Mouse (Mus musculus) limb, embryonic 14.5 days (tissue): ENCODE measurements around the gene Dgkg. TPM values are rescaled to one million over a fixed set of nuclear protein-coding genes. Genes with fewer than 3 reads are reported as not detected.

ENCODE experiments used
- ATAC-seq: fragments of 200-750 bp; cut with Nextera tagmentation; 2 replicates; pipeline ENCODE4 v1.8.0; 2017; ENCODE audit warnings: low read depth, moderate number of reproducible peaks, moderate TSS enrichment; ENCODE audit not compliant: low FRiP score
- DNase-seq: peaks from one replicate; pipeline ENCODE4 v3.0.0-alpha.2; 2015; ENCODE audit warnings: low spot score
- H3K27ac ChIP-seq: fragments of 300-500 bp; sonication (generic); replicated peaks from 2 replicates; pipeline ENCODE4 v1.5.1; 2014; ENCODE audit warnings: low read depth, mild to moderate bottlenecking, low read length, moderate library complexity, mixed read lengths
- H3K27me3 ChIP-seq: fragments of 300-500 bp; sonication (generic); 2 replicates; pipeline ENCODE4 v1.6.1; 2014; ENCODE audit warnings: low read length, mixed read lengths; ENCODE audit not compliant: control insufficient read depth, insufficient read depth
- H3K36me3 ChIP-seq: fragments of 300-500 bp; sonication (generic); 2 replicates; pipeline ENCODE4 v1.6.1; 2014; ENCODE audit warnings: mild to moderate bottlenecking, low read length, moderate library complexity, mixed read lengths; ENCODE audit not compliant: control insufficient read depth, insufficient read depth
- H3K4me1 ChIP-seq: fragments of 300-500 bp; sonication (generic); 2 replicates; pipeline ENCODE4 v1.6.1; 2014; ENCODE audit warnings: antibody characterized with exemption, low read length, mixed read lengths; ENCODE audit not compliant: control insufficient read depth, insufficient read depth
- H3K4me2 ChIP-seq: fragments of 300-500 bp; sonication (generic); replicated peaks from 2 replicates; pipeline ENCODE4 v1.6.1; 2014; ENCODE audit warnings: low read depth, mild to moderate bottlenecking, low read length, moderate library complexity; ENCODE audit not compliant: severe bottlenecking
- H3K4me3 ChIP-seq: fragments of 300-500 bp; sonication (generic); replicated peaks from 2 replicates; pipeline ENCODE4 v1.5.1; 2014; ENCODE audit warnings: low read length
- H3K9ac ChIP-seq: fragments of 300-500 bp; sonication (generic); 2 replicates; pipeline ENCODE4 v1.6.1; 2014; ENCODE audit warnings: mild to moderate bottlenecking, low read depth, low read length, moderate library complexity; ENCODE audit not compliant: severe bottlenecking
- H3K9me3 ChIP-seq: fragments of 300-500 bp; sonication (generic); 2 replicates; pipeline ENCODE4 v1.6.1; 2016; ENCODE audit warnings: low read length; ENCODE audit not compliant: control insufficient read depth
- POLR2A ChIP-seq: fragments of 200-500 bp; IDR thresholded peaks from 2 replicates; pipeline ENCODE4 v1.8.0; 2012; ENCODE audit warnings: inconsistent platforms, mild to moderate bottlenecking, moderate library complexity, borderline replicate concordance; ENCODE audit not compliant: insufficient read depth, insufficient read length; ENCODE audit errors: extremely low read depth
- WGBS: fragments of 180-500 bp; shearing (Covaris S2); extraction: QIAGEN DNeasy Blood & Tissue Kit; methylation state at CpG from one replicate; pipeline ENCODE4 v1.1.7; 2014; 5-methylcytosine and 5-hydroxymethylcytosine counted together
- polyA plus RNA-seq, 2 experiments: library from polyadenylated mRNA; depleted of rRNA in 1 of 2; stranded (reverse) in 1 of 2; unstranded in 1 of 2; fragments of >200 nt; fragmentation: Nextera tagmentation in 1 of 2; extraction: Ambion mirVana in 1 of 2; gene quantifications; 2 replicates each; pipeline versions ENCODE4 v1.2.1 to v1.2.3; 2012 to 2014

Gene Dgkg
- polyA plus RNA-seq, 2 experiments, result 0.08 to 0.26 TPM

DNA sequence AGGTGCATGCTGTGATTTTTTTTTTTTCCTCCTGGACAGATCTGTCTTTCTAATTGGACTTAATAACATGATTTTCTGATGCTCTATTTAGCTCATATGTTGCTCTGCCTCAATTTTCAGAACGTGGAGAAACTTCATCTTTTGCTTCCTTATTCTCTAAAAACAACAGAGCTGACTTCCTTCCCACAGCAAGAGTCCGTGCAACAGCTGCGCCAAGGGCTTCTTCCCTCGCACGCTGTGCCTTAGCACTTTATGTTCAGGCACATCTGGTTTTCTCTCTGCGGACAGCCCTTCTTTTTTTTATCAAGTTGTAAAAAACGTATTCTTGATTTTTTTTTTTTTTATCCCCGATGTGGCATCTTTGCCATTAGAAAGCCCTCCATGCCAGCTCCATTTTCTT lies 111.2 kb downstream of the Dgkg start:
- Histone ChIP-seq H3K27ac (no peak overlapping the region), H3K4me3 (no peak overlapping the region), H3K36me3 (no peaks in the 10 kb centered on the region), H3K9ac (no peak overlapping the region), H3K9me3 (no peaks in the 10 kb centered on the region), H3K4me2 (no peak overlapping the region), H3K4me1 (peaks cover 9% of the 10 kb centered on the region; the same call in 1 of the 2 replicates), H3K27me3 (no peaks in the 10 kb centered on the region)
- no peak for ATAC-seq
- no peak for TF ChIP-seq POLR2A
- DNase-seq, result no peak
- 37% methylated on average over 8 of the region's 8 CpGs for WGBS

DNA sequence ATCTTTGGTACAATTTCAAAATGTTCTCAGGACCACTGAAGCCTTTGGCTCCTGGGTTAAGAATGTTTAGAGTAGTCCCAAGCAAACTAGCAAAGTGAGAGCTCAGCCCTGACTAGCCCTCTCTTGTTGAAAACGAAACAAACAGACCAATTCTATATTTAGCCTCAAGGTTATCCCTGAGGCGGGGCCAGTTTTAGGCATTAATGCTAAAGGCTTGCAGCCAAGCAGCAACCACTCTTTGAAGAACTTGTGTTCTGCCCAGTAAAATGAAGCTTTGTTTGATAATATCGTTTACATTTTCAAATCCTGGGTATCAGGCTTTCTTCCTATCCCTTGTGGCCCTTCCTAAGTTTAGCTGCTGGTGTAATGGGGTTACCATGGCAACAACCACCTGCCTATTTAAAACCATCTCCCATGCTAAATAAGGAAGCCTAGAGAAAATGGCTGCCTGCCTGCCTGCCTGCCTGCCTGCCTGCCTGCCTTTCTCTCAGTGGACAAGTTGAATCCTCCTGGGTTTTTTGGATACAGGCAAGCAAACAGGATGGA lies 111.9 kb downstream of the Dgkg start:
- no peak overlapping the region for H3K27ac ChIP-seq
- DNase-seq, result peak; percentile 74
- WGBS, result 31% methylated on average over 3 of the region's 3 CpGs

DNA sequence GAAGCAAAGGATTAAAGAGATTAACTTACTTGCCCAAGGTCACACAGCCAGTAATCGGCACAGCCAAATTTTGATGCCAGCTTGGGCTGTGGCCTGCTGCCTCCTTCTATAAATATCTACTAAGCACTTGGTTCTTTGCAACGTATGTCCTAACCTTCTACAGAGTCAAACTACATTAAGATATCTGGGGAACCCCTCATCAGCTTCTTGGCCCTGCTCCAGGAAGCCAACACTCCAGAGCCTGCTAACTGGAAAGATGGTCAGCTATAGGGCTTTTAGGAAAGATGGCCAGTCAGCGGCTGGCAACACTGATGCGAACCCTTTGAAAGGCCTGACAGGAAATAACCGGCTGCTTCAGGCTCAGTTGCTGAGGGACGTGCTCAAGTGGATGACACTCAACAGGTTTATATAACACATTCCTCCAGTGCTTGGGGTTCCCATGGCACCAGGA lies 114.3 kb downstream of the Dgkg start:
- Histone ChIP-seq H3K4me1 (peaks cover 4% of the 10 kb centered on the region; the same call in 1 of the 2 replicates), H3K27me3 (no peaks in the 10 kb centered on the region), H3K4me3 (no peak overlapping the region), H3K9me3 (no peaks in the 10 kb centered on the region), H3K27ac (no peak overlapping the region), H3K36me3 (no peaks in the 10 kb centered on the region), H3K4me2 (no peak overlapping the region), H3K9ac (no peak overlapping the region)
- 72% methylated on average over 6 of the region's 6 CpGs for WGBS
- no peak for DNase-seq
- ATAC-seq, result no peak
- TF ChIP-seq POLR2A, result no peak

More for the DNA sequence above, 111.9 kb downstream of the Dgkg start:
- Histone ChIP-seq H3K9ac (no peak overlapping the region), H3K4me3 (no peak overlapping the region), H3K27me3 (no peaks in the 10 kb centered on the region), H3K4me2 (no peak overlapping the region), H3K4me1 (peaks cover 9% of the 10 kb centered on the region; the same call in 1 of the 2 replicates), H3K36me3 (no peaks in the 10 kb centered on the region), H3K9me3 (no peaks in the 10 kb centered on the region)
- ATAC-seq, result peak; percentile 63; the same call in 1 of the 2 replicates
- no peak for TF ChIP-seq POLR2A

DNA sequence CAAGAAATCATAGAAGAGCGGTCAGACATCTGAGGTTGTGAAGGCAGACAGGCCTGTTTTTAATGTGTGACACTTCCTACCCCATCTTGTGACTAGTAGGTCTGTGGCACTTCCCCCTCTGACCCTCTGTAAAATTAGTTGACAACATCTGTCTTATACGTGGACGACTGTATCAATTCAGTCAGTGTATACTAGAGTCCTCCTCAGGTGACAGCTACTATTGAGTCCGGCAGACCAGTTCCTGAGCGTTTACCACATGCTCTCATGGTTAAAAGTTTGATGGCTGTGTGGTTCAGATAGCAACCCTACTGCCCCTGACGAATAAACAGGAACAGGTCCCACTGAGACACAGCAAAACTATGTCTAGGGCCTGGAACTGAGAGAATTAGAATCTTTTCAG lies 117.7 kb downstream of the Dgkg start:
- Histone ChIP-seq H3K27me3 (no peaks in the 10 kb centered on the region), H3K4me2 (no peak overlapping the region), H3K36me3 (no peaks in the 10 kb centered on the region), H3K9me3 (no peaks in the 10 kb centered on the region), H3K4me1 (no peaks in the 10 kb centered on the region), H3K27ac (no peak overlapping the region), H3K9ac (no peak overlapping the region), H3K4me3 (no peak overlapping the region)
- ATAC-seq, result no peak
- 74% methylated on average over 6 of the region's 6 CpGs for WGBS
- DNase-seq, result no peak
- no peak for TF ChIP-seq POLR2A

DNA sequence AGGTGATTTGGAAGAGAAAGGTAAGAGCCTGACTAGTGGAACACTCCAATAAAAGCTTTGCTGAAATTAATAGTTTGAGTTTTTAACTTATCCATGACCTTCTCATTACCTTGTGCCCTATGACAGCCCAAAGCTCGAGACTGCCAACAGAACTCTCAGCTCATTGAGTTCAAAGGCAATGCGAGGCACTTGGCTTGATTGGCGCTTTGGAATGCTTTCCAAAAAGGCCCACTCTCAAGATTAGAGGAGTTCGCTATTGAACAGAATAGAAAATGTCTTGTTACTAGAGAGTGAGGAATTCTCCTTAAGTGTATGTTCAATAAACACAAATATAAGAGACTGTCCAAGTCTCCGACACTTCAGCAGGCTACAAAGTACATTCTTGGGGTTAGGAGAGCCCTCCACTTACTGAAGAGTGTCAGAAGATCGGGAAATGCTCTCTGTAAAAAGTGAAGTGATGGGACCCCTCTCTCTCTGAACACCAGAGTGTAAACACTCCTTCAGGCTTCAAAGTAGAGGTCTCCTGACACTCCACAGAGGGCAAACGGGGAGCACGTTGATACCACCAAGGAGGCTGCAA lies 120.3 kb downstream of the Dgkg start:
- H3K4me3 ChIP-seq, result no peak overlapping the region
- no peaks in the 10 kb centered on the region for H3K27me3 ChIP-seq
- ATAC-seq (no peak), DNase-seq (no peak)
- H3K9me3 ChIP-seq, result no peaks in the 10 kb centered on the region
- no peak overlapping the region for H3K9ac ChIP-seq
- no peak overlapping the region for H3K4me2 ChIP-seq
- no peak for TF ChIP-seq POLR2A
- H3K4me1 ChIP-seq, result no peaks in the 10 kb centered on the region
- H3K36me3 ChIP-seq, result no peaks in the 10 kb centered on the region
- no peak overlapping the region for H3K27ac ChIP-seq
- 73% methylated on average over 8 of the region's 8 CpGs for WGBS
